Mouse (Mus musculus) limb, embryonic 10.5 days (tissue): ENCODE data around the gene E2f4. TPM values are rescaled to one million over a fixed set of nuclear protein-coding genes. Genes with fewer than 3 reads are reported as not detected.

Experiments
- DNase-seq: peaks from one replicate; pipeline ENCODE4 v3.0.0-alpha.2; 2017; ENCODE audit warnings: low spot score
- H3K27ac ChIP-seq: fragments of 300-500 bp; sonication (generic); 2 replicates; pipeline ENCODE4 v1.5.1; 2016; ENCODE audit warnings: mild to moderate bottlenecking
- H3K27me3 ChIP-seq: fragments of 300-500 bp; sonication (generic); 2 replicates; pipeline ENCODE4 v1.6.1; 2016; ENCODE audit warnings: low read depth, mild to moderate bottlenecking; ENCODE audit not compliant: poor library complexity, severe bottlenecking
- H3K36me3 ChIP-seq: fragments of 300-500 bp; sonication (generic); 2 replicates; pipeline ENCODE4 v1.6.1; 2016; ENCODE audit warnings: mild to moderate bottlenecking, moderate library complexity
- H3K4me1 ChIP-seq: fragments of 300-500 bp; sonication (generic); 2 replicates; pipeline ENCODE4 v1.6.1; 2016
- H3K4me3 ChIP-seq: fragments of 300-500 bp; sonication (generic); 2 replicates; pipeline ENCODE4 v1.5.1; 2016; ENCODE audit warnings: mild to moderate bottlenecking, moderate library complexity
- H3K9me3 ChIP-seq: fragments of 300-500 bp; sonication (generic); replicated peaks from 2 replicates; pipeline ENCODE4 v1.6.1; 2016; ENCODE audit warnings: mild to moderate bottlenecking
- WGBS: fragments of 180-500 bp; shearing (Covaris S2); methylation state at CpG from one replicate; pipeline ENCODE4 v1.1.7; 2016; 5-methylcytosine and 5-hydroxymethylcytosine counted together
- polyA plus RNA-seq: library from polyadenylated mRNA; unstranded; fragments of >200 nt; fragmentation: Nextera tagmentation; extraction: Ambion mirVana; gene quantifications from 2 replicates; pipeline ENCODE4 v1.2.1, GENCODE M21; 2016

E2f4 gene
- polyA plus RNA-seq, 1 experiment from 2014 or later: 144 TPM

DNA sequence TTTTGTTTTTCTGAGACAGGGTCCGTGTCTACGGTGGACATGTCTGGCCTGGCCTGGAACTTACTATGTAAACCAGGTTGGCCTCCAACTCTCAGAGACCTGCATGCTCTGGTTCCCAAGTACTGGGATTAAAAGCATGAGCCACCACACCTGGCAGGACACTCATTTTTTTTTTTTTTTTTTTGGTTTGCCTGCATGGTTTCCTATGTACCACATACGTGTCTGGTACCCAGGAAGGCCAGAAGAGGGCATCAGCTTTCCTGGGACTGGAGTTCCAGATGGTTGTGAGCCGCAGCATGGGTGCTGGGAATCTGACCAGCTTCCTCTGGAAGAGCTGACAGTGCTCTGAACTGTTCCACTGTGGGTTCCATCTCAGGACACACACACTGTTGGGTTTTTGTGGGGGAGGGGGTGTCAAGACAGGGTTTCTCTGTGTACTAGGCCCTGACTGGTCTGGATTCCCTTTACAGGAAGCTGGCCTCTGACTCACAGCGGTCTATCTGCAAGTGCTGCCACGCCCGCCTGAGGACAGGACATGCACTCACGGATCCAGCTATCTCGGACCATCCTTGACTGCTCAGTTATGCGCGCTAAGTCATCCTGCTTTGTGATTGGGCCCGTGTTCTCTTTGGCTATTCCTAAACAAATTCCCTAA is 36.0 kb upstream of the E2f4 start:
- DNase-seq: no peak
- Histone ChIP-seq H3K27me3 (peaks cover 100% of the 10 kb centered on the region), H3K27ac (no peak overlapping the region), H3K9me3 (0 out of 2 replicates have a peak, but pooled peaks cover 2% of the 10 kb centered on the region), H3K36me3 (no peaks in the 10 kb centered on the region), H3K4me1 (peaks cover 32% of the 10 kb centered on the region), H3K4me3 (no peak overlapping the region)
- 80% methylated on average over 12 of the region's 12 CpGs for WGBS

GRCm38 (mm10) chr8:105263244-105263912 is 34.1 kb upstream of the E2f4 start:
- WGBS: 42% methylated on average over 16 of the region's 16 CpGs
- Histone ChIP-seq H3K4me3 (peak overlapping the region; percentile 71), H3K4me1 (peaks cover 49% of the 10 kb centered on the region), H3K36me3 (no peaks in the 10 kb centered on the region), H3K27me3 (peaks cover 100% of the 10 kb centered on the region), H3K27ac (no peak overlapping the region), H3K9me3 (0 out of 2 replicates have a peak, but pooled peaks cover 2% of the 10 kb centered on the region)
- no peak for DNase-seq

- peak; percentile 81 for DNase-seq
- peak within 1 kb of the TSS; percentile 59; the same call in 1 of the 2 replicates for H3K27ac ChIP-seq
- 0 out of 2 replicates have a peak, but pooled peaks cover 2% of the 10 kb centered on the region for H3K9me3 ChIP-seq
- H3K4me3 ChIP-seq: peak within 1 kb of the TSS; percentile 71
- WGBS: under 1% methylated on average over 54 of the region's 54 CpGs
- H3K36me3 ChIP-seq: no peaks in the 10 kb centered on the region
- H3K27me3 ChIP-seq: peaks cover 100% of the 10 kb centered on the region
- peaks cover 49% of the 10 kb centered on the region for H3K4me1 ChIP-seq
Measured at GRCm38 (mm10) chr8:105264024-105264982, 33.2 kb upstream of the E2f4 start, which contains the start of the genes Tradd and Fbxl8. Gene Tradd (minus strand): TSS chr8:105264609. Gene Fbxl8 (plus strand): TSS chr8:105264648.

- H3K4me1 ChIP-seq: peaks cover 50% of the 10 kb centered on the region
- no peak overlapping the region for H3K27ac ChIP-seq
- peak overlapping the region; percentile 71 for H3K4me3 ChIP-seq
- 0 out of 2 replicates have a peak, but pooled peaks cover 2% of the 10 kb centered on the region for H3K9me3 ChIP-seq
- no peak for DNase-seq
- 17% methylated on average over 10 of the region's 10 CpGs for WGBS
- no peaks in the 10 kb centered on the region for H3K36me3 ChIP-seq
- peaks cover 100% of the 10 kb centered on the region for H3K27me3 ChIP-seq
Measured at GRCm38 (mm10) chr8:105265128-105265527, 32.3 kb upstream of the E2f4 start.

- no peaks in the 10 kb centered on the region for H3K36me3 ChIP-seq
- H3K4me1 ChIP-seq: peaks cover 58% of the 10 kb centered on the region
- peak overlapping the region; percentile 6; the same call in 1 of the 2 replicates for H3K4me3 ChIP-seq
- DNase-seq: no peak
- no peak overlapping the region for H3K27ac ChIP-seq
- WGBS: 7% methylated on average over 13 of the region's 13 CpGs
- H3K27me3 ChIP-seq: peaks cover 100% of the 10 kb centered on the region
- H3K9me3 ChIP-seq: 0 out of 2 replicates have a peak, but pooled peaks cover 2% of the 10 kb centered on the region
Measured at GRCm38 (mm10) chr8:105266775-105267174, 30.7 kb upstream of the E2f4 start.

GRCm38 (mm10) chr8:105268342-105269074 is 29.0 kb upstream of the E2f4 start:
- Histone ChIP-seq H3K36me3 (no peaks in the 10 kb centered on the region), H3K27me3 (peaks cover 100% of the 10 kb centered on the region), H3K4me1 (peaks cover 58% of the 10 kb centered on the region), H3K4me3 (peak overlapping the region; percentile 62), H3K27ac (peak overlapping the region; percentile 9; the same call in 1 of the 2 replicates), H3K9me3 (0 out of 2 replicates have a peak, but pooled peaks cover 2% of the 10 kb centered on the region)
- DNase-seq: peak; percentile 82
- WGBS: under 1% methylated on average over 65 of the region's 65 CpGs

GRCm38 (mm10) chr8:105269075-105269458 is 28.4 kb upstream of the E2f4 start:
- H3K9me3 ChIP-seq: 0 out of 2 replicates have a peak, but pooled peaks cover 2% of the 10 kb centered on the region
- H3K27ac ChIP-seq: peak overlapping the region; percentile 62; the same call in 1 of the 2 replicates
- H3K36me3 ChIP-seq: no peaks in the 10 kb centered on the region
- WGBS: 2% methylated on average over 10 of the region's 10 CpGs
- peak overlapping the region; percentile 62 for H3K4me3 ChIP-seq
- H3K4me1 ChIP-seq: peaks cover 54% of the 10 kb centered on the region
- no peak for DNase-seq
- peaks cover 100% of the 10 kb centered on the region for H3K27me3 ChIP-seq

DNA sequence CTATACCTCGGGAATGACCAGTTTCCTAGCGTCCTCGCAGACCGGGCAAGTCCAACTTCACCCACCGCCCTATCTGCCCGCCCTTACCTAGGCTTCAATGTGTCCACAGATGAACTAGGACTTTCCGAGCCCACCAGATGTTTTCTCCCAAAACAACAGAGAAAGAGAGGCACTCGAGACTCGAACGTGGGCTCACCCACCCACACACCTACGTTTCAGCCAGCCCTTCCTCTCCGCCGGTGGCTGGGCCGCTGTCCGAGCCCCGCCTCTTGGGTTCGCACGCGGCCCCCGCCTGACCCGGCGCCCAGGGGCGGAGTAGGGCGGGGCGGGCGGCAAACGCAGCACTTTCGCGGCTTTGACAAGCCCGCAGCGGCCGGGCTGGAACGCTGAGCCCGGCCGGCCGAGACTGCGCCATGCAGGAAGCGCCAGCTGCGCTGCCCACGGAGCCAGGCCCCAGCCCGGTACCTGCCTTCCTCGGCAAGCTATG is 28.0 kb upstream of the E2f4 start, which contains the start of gene Hsf4:
Gene Hsf4 (plus strand): TSS at position 341 of the 487 bp plus-strand sequence.
- 0 out of 2 replicates have a peak, but pooled peaks cover 2% of the 10 kb centered on the region for H3K9me3 ChIP-seq
- H3K4me1 ChIP-seq: peaks cover 50% of the 10 kb centered on the region
- no peaks in the 10 kb centered on the region for H3K36me3 ChIP-seq
- peaks cover 100% of the 10 kb centered on the region for H3K27me3 ChIP-seq
- DNase-seq: peak; percentile 67
- WGBS: under 1% methylated on average over 42 of the region's 42 CpGs
- H3K27ac ChIP-seq: peak within 1 kb of the TSS; percentile 62
- peak within 1 kb of the TSS; percentile 62 for H3K4me3 ChIP-seq

- peaks cover 100% of the 10 kb centered on the region for H3K27me3 ChIP-seq
- WGBS: 2% methylated on average over 39 of the region's 39 CpGs
- peak overlapping the region; percentile 62 for H3K4me3 ChIP-seq
- 0 out of 2 replicates have a peak, but pooled peaks cover 2% of the 10 kb centered on the region for H3K9me3 ChIP-seq
- H3K27ac ChIP-seq: no peak overlapping the region
- peaks cover 43% of the 10 kb centered on the region for H3K4me1 ChIP-seq
- DNase-seq: no peak
- H3K36me3 ChIP-seq: no peaks in the 10 kb centered on the region
Measured at GRCm38 (mm10) chr8:105270101-105270915, 27.2 kb upstream of the E2f4 start.

DNA sequence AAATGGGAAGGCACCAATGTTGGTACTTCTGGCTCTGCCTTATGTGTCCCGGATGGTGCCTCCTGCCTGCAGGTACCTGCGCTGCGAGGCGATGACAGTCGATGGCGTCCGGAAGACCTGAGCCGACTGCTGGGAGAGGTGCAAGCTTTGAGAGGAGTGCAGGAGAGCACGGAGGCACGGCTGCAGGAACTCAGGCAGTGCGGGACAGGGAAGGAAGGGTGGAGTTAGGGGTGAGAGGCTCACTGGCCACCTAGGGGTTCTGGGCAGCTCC is 26.6 kb upstream of the E2f4 start:
- Histone ChIP-seq H3K36me3 (no peaks in the 10 kb centered on the region), H3K27me3 (peaks cover 100% of the 10 kb centered on the region), H3K9me3 (0 out of 2 replicates have a peak, but pooled peaks cover 2% of the 10 kb centered on the region), H3K27ac (no peak overlapping the region), H3K4me1 (peaks cover 49% of the 10 kb centered on the region), H3K4me3 (peak overlapping the region; percentile 62; the same call in 1 of the 2 replicates)
- WGBS: under 1% methylated on average over 11 of the region's 11 CpGs
- peak; percentile 60 for DNase-seq

DNA sequence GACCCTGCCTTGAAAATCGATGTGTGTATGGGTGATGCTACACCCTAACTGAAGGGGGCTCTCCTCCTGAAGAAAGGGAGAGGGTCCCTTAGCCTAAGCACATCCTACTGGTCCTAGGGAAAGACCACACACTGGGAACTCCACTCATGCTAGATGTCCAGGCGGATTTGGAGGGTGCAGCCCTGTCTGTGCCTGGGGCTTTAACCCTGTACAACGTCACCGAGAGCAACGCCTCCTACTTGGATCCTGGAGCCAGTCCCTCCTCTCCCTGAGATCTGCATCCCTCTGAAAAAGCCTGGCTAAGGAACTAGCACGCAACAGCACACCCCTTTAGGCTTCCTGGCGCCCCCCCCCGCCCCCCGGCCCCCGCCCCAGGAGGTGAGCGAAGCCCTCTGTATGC is 22.1 kb upstream of the E2f4 start:
- H3K27ac ChIP-seq: no peak overlapping the region
- WGBS: 9% methylated on average over 9 of the region's 11 CpGs
- peaks cover 100% of the 10 kb centered on the region for H3K27me3 ChIP-seq
- H3K9me3 ChIP-seq: no peaks in the 10 kb centered on the region
- H3K36me3 ChIP-seq: peaks cover 5% of the 10 kb centered on the region; the same call in 1 of the 2 replicates
- H3K4me3 ChIP-seq: peak overlapping the region; percentile 53; the same call in 1 of the 2 replicates
- peaks cover 28% of the 10 kb centered on the region for H3K4me1 ChIP-seq
- no peak for DNase-seq
